Mouse (Mus musculus) hindbrain, embryonic 15.5 days (tissue): Measurements from ENCODE around the gene E2f3. TPM values are rescaled to one million over a fixed set of nuclear protein-coding genes. Genes with fewer than 3 reads are reported as not detected.
A peak's percentile ranks its signal among the peaks of the same experiment; 100 is the strongest.

Experiments
- ATAC-seq: fragments of 200-750 bp; cut with Nextera tagmentation; 2 replicates; pipeline ENCODE4 v1.8.0; 2017; ENCODE audit warnings: low read depth, moderate number of reproducible peaks, moderate TSS enrichment; ENCODE audit not compliant: low FRiP score
- H3K27ac ChIP-seq: fragments of 300-500 bp; sonication (generic); replicated peaks from 2 replicates; pipeline ENCODE4 v1.5.1; 2015; ENCODE audit warnings: mild to moderate bottlenecking, inconsistent platforms
- H3K27me3 ChIP-seq: fragments of 300-500 bp; sonication (generic); 2 replicates; pipeline ENCODE4 v1.6.1; 2015; ENCODE audit warnings: control low read depth, inconsistent platforms
- H3K36me3 ChIP-seq: fragments of 300-500 bp; sonication (generic); 2 replicates; pipeline ENCODE4 v1.6.1; 2015; ENCODE audit warnings: control low read depth, inconsistent platforms
- H3K4me1 ChIP-seq: fragments of 300-500 bp; sonication (generic); replicated peaks from 2 replicates; pipeline ENCODE4 v1.6.1; 2015; ENCODE audit warnings: control low read depth, inconsistent platforms
- H3K4me2 ChIP-seq: fragments of 300-500 bp; sonication (generic); 2 replicates; pipeline ENCODE4 v1.6.1; 2015; ENCODE audit warnings: moderate library complexity, mild to moderate bottlenecking, inconsistent platforms
- H3K4me3 ChIP-seq: fragments of 300-500 bp; sonication (generic); 2 replicates; pipeline ENCODE4 v1.5.1; 2015; ENCODE audit warnings: mild to moderate bottlenecking, inconsistent platforms
- H3K9ac ChIP-seq: fragments of 300-500 bp; sonication (generic); 2 replicates; pipeline ENCODE4 v1.6.1; 2015; ENCODE audit warnings: inconsistent platforms
- H3K9me3 ChIP-seq: fragments of 300-500 bp; sonication (generic); 2 replicates; pipeline ENCODE4 v1.6.1; 2016; ENCODE audit warnings: control low read depth, inconsistent platforms
- WGBS: fragments of 180-500 bp; shearing (Covaris S2); methylation state at CpG from one replicate; pipeline ENCODE4 v1.1.7; 2015; 5-methylcytosine and 5-hydroxymethylcytosine counted together
- polyA plus RNA-seq: library from polyadenylated mRNA; unstranded; fragments of >200 nt; fragmentation: Nextera tagmentation; extraction: Ambion mirVana; gene quantifications from 2 replicates; pipeline ENCODE4 v1.2.1, GENCODE M21; 2015

Gene E2f3
- polyA plus RNA-seq, 1 experiment from 2014 or later, result 5.5 TPM

DNA sequence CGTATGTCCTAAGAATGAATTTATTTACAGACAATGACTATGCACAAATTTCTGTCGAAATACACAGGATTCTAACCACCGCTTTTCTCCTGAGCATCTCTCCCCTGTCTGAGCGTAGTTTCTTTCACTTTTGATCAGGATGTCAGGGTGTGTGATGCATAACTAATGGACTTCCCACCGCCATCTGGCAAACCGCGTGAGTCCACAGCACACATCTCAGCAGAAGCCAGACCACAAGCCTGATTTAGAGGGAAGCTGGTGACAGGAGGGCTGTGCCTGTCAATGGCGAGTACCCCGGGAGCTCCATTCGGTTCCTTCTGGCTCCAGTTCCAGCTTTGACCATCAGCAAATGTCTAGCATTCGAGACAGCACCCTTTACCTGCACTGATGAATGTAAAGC, 17.3 kb upstream of the E2f3 start:
- 46% methylated on average over 11 of the region's 11 CpGs for WGBS
- no peaks in the 10 kb centered on the region for H3K9me3 ChIP-seq
- H3K9ac ChIP-seq, result no peak overlapping the region
- H3K4me3 ChIP-seq, result no peak overlapping the region
- no peaks in the 10 kb centered on the region for H3K36me3 ChIP-seq
- H3K27me3 ChIP-seq, result no peaks in the 10 kb centered on the region
- H3K4me2 ChIP-seq, result no peak overlapping the region
- no peaks in the 10 kb centered on the region for H3K4me1 ChIP-seq
- no peak overlapping the region for H3K27ac ChIP-seq
- ATAC-seq, result peak; percentile 59; the same call in 1 of the 2 replicates

DNA sequence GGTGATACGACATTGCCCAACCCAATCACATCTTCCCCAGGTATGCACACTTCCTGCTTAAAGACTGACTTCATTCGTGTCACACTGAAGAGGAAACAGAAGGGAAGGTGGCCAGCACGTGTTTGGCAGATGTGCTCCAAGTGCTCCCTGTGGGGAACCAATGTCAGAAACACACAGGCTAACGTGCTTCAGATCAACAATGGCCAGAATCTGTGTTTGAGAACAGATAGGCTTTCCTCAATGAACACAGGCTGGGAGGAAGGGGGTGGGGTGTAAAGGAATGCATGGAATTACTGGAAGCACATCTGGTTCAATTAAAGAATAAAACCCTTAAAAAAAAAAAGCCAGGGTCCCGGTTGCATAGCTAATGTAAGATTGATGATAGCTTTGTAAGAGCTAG, 15.2 kb upstream of the E2f3 start:
- Histone ChIP-seq H3K9me3 (no peaks in the 10 kb centered on the region), H3K36me3 (no peaks in the 10 kb centered on the region), H3K9ac (no peak overlapping the region), H3K27ac (no peak overlapping the region), H3K4me2 (no peak overlapping the region), H3K4me3 (no peak overlapping the region), H3K4me1 (no peaks in the 10 kb centered on the region), H3K27me3 (no peaks in the 10 kb centered on the region)
- WGBS, result 55% methylated on average over 5 of the region's 5 CpGs
- ATAC-seq, result no peak

DNA sequence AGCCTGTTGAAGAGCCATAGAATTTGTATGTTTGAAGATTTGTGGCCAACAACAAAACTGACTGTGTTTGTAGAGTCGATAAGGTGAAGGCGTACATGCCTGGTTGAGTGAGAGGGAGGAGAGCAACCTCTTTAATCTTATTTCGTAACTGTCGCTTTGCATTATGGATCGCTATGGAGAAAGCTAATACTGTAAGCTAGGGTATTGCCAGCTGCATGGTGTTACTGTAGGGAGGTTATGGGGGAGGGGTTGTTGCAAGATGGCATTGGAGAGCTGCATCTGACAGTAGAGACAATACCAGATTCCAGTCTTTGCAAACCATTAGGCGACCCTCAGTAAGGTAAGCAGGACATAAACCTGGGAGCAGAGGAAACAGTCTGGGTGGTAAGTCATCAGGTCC, 2.1 kb upstream of the E2f3 start:
- Histone ChIP-seq H3K27ac (no peak overlapping the region), H3K9me3 (no peaks in the 10 kb centered on the region), H3K36me3 (no peaks in the 10 kb centered on the region), H3K4me2 (no peak overlapping the region), H3K4me1 (peaks cover 21% of the 10 kb centered on the region), H3K9ac (no peak overlapping the region), H3K4me3 (no peak overlapping the region), H3K27me3 (peaks cover 3% of the 10 kb centered on the region; the same call in 1 of the 2 replicates)
- ATAC-seq, result no peak
- 87% methylated on average over 6 of the region's 6 CpGs for WGBS

DNA sequence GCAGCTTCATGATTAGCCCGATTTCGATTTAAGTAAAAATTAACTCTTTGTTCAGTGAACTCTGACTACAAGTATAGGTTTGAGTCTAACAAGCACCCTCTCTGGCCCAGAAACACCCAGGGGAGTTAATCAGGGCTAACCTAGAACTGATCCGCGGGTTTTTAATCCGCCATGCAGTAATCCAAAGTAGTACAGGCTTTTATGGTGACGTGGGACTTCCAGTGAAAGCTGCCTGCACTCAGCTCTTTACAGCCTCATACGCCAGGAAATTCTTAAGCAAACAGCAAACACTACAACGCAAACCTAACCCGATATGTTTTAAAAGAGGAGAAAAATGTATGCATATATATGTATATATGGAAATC, 875 bp upstream of the E2f3 start:
- Histone ChIP-seq H3K4me1 (peaks cover 31% of the 10 kb centered on the region), H3K4me3 (peak overlapping the region; percentile 97), H3K4me2 (peak overlapping the region; percentile 99), H3K9me3 (no peaks in the 10 kb centered on the region), H3K36me3 (no peaks in the 10 kb centered on the region), H3K27me3 (peaks cover 3% of the 10 kb centered on the region; the same call in 1 of the 2 replicates), H3K27ac (0 out of 2 replicates have a peak overlapping the region, but pooled peaks have one; percentile 7), H3K9ac (peak overlapping the region; percentile 25; the same call in 1 of the 2 replicates)
- 18% methylated on average over 9 of the region's 9 CpGs for WGBS
- ATAC-seq, result no peak

DNA sequence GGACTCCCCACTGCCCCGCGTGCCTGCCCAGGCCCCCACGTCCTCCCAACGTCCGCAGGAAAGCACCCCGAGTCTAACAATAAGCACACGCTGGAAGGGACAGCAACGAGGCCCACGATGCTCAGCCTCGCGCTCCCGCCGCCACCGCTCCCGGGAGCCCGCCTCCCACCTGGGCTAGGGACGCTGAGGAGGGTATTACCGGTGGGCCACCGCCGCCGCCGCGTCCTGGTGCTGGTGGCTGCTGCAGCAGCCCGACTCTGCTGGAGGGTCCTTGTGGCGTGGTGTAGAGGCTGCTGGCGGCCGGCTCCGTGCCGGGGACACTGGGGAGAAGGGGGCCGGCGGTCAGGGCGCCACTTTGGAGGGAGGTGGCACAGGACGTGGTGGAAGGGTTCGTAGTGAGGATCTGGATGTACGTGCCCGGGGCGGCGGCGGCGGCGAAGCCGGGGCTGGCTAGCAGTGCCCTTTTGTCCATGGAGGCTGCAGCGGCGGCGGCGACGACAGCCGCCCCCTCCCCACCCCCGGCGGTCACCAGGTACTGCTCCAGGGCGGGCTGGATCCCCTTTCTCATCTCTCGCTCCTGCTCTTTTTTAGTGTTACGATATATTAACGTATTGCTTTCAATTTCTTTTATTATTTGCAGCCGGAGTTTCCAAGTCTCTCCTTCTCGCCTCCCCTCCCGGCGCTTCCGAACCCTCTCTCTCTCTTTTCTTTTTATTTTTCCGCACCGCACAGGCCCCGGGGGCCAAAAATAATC, 585 bp downstream of the E2f3 start:
- WGBS, result under 1% methylated on average over 61 of the region's 62 CpGs
- no peak for ATAC-seq
- Histone ChIP-seq H3K4me2 (peak overlapping the region; percentile 99), H3K4me1 (peaks cover 34% of the 10 kb centered on the region), H3K9ac (peak overlapping the region; percentile 95), H3K27me3 (peaks cover 3% of the 10 kb centered on the region; the same call in 1 of the 2 replicates), H3K27ac (peak overlapping the region; percentile 84), H3K9me3 (no peaks in the 10 kb centered on the region), H3K36me3 (no peaks in the 10 kb centered on the region), H3K4me3 (peak overlapping the region; percentile 97)

DNA sequence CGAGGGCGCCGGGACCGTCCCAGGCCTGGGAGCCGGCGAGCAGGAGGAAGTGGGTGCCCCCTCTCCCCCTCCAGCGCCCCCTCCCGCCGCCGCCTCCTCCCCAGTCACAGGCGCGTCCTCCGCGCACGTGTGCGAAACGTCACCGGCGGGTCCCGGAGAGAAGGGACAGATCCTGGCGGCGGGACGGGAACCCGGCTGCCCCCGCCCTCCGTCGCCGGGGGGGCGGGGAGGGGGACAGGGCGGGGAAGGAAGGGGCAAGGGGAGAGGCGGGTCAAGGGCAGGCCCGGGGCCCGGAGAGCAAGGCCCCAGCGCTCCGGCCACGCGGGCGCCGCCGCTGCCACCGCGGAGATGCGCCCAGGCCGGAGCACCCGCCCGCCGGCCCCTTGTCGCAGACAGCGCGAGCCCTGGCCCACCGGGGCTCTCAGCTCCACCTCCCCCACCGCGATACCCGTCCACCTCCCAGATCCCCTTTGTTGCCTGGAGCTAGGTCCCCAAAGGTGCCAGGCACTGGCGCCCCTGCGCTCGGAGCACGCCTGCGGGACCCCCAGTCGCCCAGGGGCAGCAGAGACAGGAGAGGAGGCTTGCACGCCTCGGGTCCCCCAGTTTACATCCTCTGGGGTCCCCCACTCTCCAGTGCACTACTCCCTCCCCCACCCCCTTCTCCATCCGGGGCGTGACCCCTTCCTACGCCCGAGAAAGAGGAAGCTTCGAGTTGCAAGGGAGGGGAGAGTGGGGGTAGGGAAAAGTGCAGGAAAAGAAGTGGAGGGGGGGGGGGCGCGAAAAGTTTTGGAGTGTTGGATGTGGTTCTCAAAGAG, 1.4 kb downstream of the E2f3 start:
- peak; percentile 16; the same call in 1 of the 2 replicates for ATAC-seq
- Histone ChIP-seq H3K9ac (peak overlapping the region; percentile 95), H3K36me3 (no peaks in the 10 kb centered on the region), H3K27ac (peak overlapping the region; percentile 84), H3K4me2 (peak overlapping the region; percentile 99), H3K9me3 (no peaks in the 10 kb centered on the region), H3K27me3 (peaks cover 3% of the 10 kb centered on the region; the same call in 1 of the 2 replicates), H3K4me3 (peak overlapping the region; percentile 97), H3K4me1 (peaks cover 34% of the 10 kb centered on the region)
- 0% methylated on average over 20 of the region's 69 CpGs for WGBS

DNA sequence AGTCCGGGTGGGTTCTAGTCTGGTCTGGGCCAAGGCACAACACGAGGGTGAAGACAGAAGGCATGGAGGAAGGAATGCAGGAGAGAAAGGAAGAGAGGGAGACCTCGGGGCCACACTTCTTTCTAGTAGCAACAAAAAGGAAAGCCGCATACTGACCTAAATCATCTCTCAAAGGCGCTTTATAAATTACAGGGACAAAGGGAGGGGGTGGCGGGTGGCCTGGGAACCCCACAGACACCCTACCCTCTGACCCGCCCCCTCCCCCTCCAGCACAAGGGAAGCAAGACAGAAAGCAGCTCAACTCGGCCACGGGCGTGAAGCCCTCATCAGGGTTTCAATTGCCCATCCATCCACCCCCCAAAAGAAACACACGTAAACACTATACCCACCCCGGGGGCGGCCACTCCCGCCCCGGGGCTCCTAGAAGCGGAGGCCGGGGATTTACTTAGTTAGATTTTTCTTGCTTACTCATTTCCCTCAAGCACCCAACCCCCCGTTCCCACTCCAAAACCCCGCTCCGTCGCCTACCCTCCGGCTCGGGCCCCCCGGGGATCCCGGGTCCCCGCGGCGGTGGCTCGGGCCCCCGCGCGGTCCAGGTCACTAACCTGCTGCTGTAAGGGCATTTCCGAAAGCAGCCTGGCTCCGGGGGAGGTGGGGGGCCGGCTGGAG, 2.2 kb downstream of the E2f3 start:
- H3K27me3 ChIP-seq, result peaks cover 3% of the 10 kb centered on the region; the same call in 1 of the 2 replicates
- under 1% methylated on average over 34 of the region's 35 CpGs for WGBS
- peak overlapping the region; percentile 84 for H3K27ac ChIP-seq
- no peak for ATAC-seq
- peak overlapping the region; percentile 97 for H3K4me3 ChIP-seq
- H3K9me3 ChIP-seq, result no peaks in the 10 kb centered on the region
- H3K4me1 ChIP-seq, result peaks cover 34% of the 10 kb centered on the region
- no peaks in the 10 kb centered on the region for H3K36me3 ChIP-seq
- H3K9ac ChIP-seq, result peak overlapping the region; percentile 95
- H3K4me2 ChIP-seq, result peak overlapping the region; percentile 99

DNA sequence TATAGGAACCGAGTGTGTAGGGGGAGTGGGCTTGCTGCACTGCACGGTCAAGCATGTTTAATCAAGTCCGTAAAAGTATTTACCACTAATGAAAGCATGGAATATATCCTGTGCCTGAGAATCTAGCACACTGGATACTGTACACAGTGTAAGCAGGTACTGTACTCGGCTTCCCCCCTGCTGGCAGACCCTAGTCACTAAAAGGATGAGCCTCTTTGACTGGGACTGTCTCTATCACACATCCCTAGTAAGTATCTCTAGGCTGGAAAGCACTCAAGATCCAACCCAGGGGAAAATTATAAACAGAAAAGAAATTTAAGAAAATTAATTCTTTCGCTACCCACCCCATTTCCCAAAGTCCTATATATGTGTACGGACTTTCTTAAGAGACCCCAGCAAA, 2.8 kb downstream of the E2f3 start:
- Histone ChIP-seq H3K27ac (peak overlapping the region; percentile 84; the same call in 1 of the 2 replicates), H3K27me3 (peaks cover 3% of the 10 kb centered on the region; the same call in 1 of the 2 replicates), H3K4me1 (peaks cover 34% of the 10 kb centered on the region), H3K9ac (peak overlapping the region; percentile 95), H3K36me3 (no peaks in the 10 kb centered on the region), H3K4me3 (peak overlapping the region; percentile 97), H3K9me3 (no peaks in the 10 kb centered on the region), H3K4me2 (peak overlapping the region; percentile 99)
- 22% methylated on average over 6 of the region's 6 CpGs for WGBS
- ATAC-seq, result no peak

DNA sequence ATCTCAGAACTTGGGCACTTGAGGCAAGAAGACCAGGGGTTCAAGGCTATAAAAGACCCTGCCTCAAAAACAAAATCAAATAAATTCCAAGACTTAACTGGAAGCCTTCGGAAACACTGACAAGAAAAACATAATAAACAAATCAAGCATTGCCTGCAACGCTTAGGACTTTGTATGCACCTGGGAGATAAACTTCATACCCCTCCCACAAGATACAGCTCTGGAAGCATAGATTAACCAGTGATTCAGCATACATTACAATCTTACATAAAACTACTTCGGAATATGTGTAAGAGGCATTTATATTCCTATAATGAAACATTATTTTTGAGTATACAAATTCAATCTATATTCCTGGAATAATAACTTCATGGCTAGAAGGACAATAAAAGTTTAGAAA, 3.5 kb downstream of the E2f3 start:
- H3K9ac ChIP-seq, result no peak overlapping the region
- no peak overlapping the region for H3K27ac ChIP-seq
- no peaks in the 10 kb centered on the region for H3K9me3 ChIP-seq
- H3K27me3 ChIP-seq, result peaks cover 2% of the 10 kb centered on the region; the same call in 1 of the 2 replicates
- no peak overlapping the region for H3K4me3 ChIP-seq
- H3K4me2 ChIP-seq, result no peak overlapping the region
- H3K4me1 ChIP-seq, result peaks cover 34% of the 10 kb centered on the region
- no peaks in the 10 kb centered on the region for H3K36me3 ChIP-seq
- WGBS, result 74% methylated on average over 3 of the region's 3 CpGs
- ATAC-seq, result no peak

DNA sequence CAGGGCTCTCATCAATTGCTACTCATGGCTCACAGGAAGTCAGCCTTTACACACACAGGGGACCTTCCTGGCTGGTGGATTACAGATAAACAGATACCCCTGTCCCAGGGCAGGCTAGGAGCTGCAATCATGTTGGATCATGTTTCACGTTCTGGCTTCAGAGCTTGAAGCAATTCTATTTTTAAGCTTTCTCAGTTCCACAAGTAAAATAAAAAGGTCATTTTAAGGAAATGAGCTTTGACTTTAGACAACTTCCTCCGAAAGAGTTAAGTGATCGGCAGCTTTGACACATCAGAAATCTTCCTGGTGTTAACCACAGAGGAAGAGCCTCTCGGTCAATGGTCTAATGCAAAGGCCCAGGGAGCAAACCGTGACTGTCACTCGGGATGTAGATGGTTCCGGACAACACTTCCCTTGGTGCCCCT, 6.7 kb downstream of the E2f3 start:
- no peak overlapping the region for H3K27ac ChIP-seq
- no peak overlapping the region for H3K4me2 ChIP-seq
- peaks cover 19% of the 10 kb centered on the region for H3K4me1 ChIP-seq
- no peaks in the 10 kb centered on the region for H3K27me3 ChIP-seq
- no peaks in the 10 kb centered on the region for H3K9me3 ChIP-seq
- WGBS, result 89% methylated on average over 7 of the region's 7 CpGs
- no peak overlapping the region for H3K9ac ChIP-seq
- no peak overlapping the region for H3K4me3 ChIP-seq
- H3K36me3 ChIP-seq, result no peaks in the 10 kb centered on the region
- ATAC-seq, result no peak

DNA sequence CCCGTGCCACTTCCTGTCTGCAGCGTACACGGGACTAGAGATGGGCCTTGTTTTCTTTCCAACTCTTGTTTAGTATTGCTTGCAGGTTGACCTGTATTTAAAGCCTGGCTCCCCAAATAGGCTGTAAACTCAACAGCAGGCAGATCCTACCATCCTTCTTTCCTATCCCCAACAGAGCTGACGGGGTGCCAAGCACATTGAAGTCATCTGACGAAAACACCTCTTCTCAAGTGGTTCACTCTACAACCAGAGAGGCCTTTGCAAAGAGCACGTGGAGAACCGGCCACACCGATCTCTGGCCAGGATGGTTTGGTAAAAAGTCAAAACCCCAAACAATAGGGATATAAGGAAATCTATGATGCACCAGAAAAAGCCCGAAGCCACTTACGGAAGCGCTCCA, 8.5 kb downstream of the E2f3 start:
- 96% methylated on average over 11 of the region's 11 CpGs for WGBS
- H3K4me2 ChIP-seq, result no peak overlapping the region
- H3K9ac ChIP-seq, result no peak overlapping the region
- H3K27ac ChIP-seq, result no peak overlapping the region
- H3K4me1 ChIP-seq, result peaks cover 9% of the 10 kb centered on the region; the same call in 1 of the 2 replicates
- no peak overlapping the region for H3K4me3 ChIP-seq
- H3K9me3 ChIP-seq, result no peaks in the 10 kb centered on the region
- no peaks in the 10 kb centered on the region for H3K27me3 ChIP-seq
- no peaks in the 10 kb centered on the region for H3K36me3 ChIP-seq
- no peak for ATAC-seq
